Mouse (Mus musculus): ENCODE results near the gene Bex1. TPM values are rescaled to one million over a fixed set of nuclear protein-coding genes. Genes with fewer than 3 reads are reported as not detected.

Gene Bex1
- polyA plus RNA-seq, 1 experiment: 1.9 TPM

GRCm38 (mm10) chrX:136171189-136172117 is 43.9 kb downstream of the Bex1 start:
- H3K27ac ChIP-seq (ENCODE audit: control insufficient read depth, insufficient read depth, low read depth, low read length): peak overlapping the region; percentile 75
- H3K36me3 ChIP-seq (ENCODE audit: control insufficient read depth, insufficient read depth, low read length): no peaks in the 10 kb centered on the region
- TF ChIP-seq CTCF (IDR thresholded peaks at IDR 0.05; ENCODE audit: control insufficient read depth, insufficient read depth, insufficient replicate concordance, low read depth, low read length): no peak
- no peak for TF ChIP-seq POLR2A (IDR thresholded peaks at IDR 0.05; ENCODE audit: control insufficient read depth, low read depth, low read length)
- no peaks in the 10 kb centered on the region; the same call in none of the 2 replicates for H3K4me1 ChIP-seq (ENCODE audit: control insufficient read depth, insufficient read depth, low read length)
- peak overlapping the region; percentile 82 for H3K4me3 ChIP-seq (ENCODE audit: control insufficient read depth, low read depth, low read length)
- no peaks in the 10 kb centered on the region for H3K27me3 ChIP-seq (ENCODE audit: control insufficient read depth, insufficient read depth, low read length)

GRCm38 (mm10) chrX:136170625-136171024 is 44.7 kb downstream of the Bex1 start:
- Histone ChIP-seq H3K27me3 (ENCODE audit: control insufficient read depth, insufficient read depth, low read length) (no peaks in the 10 kb centered on the region), H3K27ac (ENCODE audit: control insufficient read depth, insufficient read depth, low read depth, low read length) (no peak overlapping the region), H3K4me3 (ENCODE audit: control insufficient read depth, low read depth, low read length) (no peak overlapping the region), H3K4me1 (ENCODE audit: control insufficient read depth, insufficient read depth, low read length) (no peaks in the 10 kb centered on the region; the same call in none of the 2 replicates), H3K36me3 (ENCODE audit: control insufficient read depth, insufficient read depth, low read length) (no peaks in the 10 kb centered on the region)
- TF ChIP-seq POLR2A (IDR thresholded peaks at IDR 0.05; ENCODE audit: control insufficient read depth, low read depth, low read length) (no peak), CTCF (IDR thresholded peaks at IDR 0.05; ENCODE audit: control insufficient read depth, insufficient read depth, insufficient replicate concordance, low read depth, low read length) (no peak)

Other genes with a start within 250 kb of the Bex1 start
- 4.9 and 7.1 TPM in 2 replicates for gene Arxes2, start 221.7 kb downstream of the Bex1 start, polyA plus RNA-seq (2012; rRNA removed)
- 0.33 and 0.38 TPM in 2 replicates for gene Arxes1, start 182.1 kb downstream of the Bex1 start, polyA plus RNA-seq (2012; rRNA removed)
- gene Bex2, start 147.3 kb downstream of the Bex1 start, polyA plus RNA-seq (2012; rRNA removed): 3.1 and 3.9 TPM in 2 replicates
- 42.6 and 67.8 TPM in 2 replicates for gene Nxf3, start 130.3 kb downstream of the Bex1 start, polyA plus RNA-seq (2012; rRNA removed)
- gene Bex4, start 76.5 kb downstream of the Bex1 start, polyA plus RNA-seq (2012; rRNA removed): 13.1 and 17.0 TPM in 2 replicates
- gene Tceal8, start 43.2 kb downstream of the Bex1 start, polyA plus RNA-seq (2012; rRNA removed): 3.8 and 4.2 TPM in 2 replicates
- gene Tceal5, start 11.6 kb downstream of the Bex1 start, polyA plus RNA-seq (2012; rRNA removed): not detected in 2 replicates
- gene Tceal7, start 734 bp downstream of the Bex1 start, polyA plus RNA-seq (2012; rRNA removed): not detected in 2 replicates
- 7.4 and 9.7 TPM in 2 replicates for gene Tceal9, start 29.6 kb upstream of the Bex1 start, polyA plus RNA-seq (2012; rRNA removed)
- gene Bex3, start 54.7 kb upstream of the Bex1 start, polyA plus RNA-seq (2012; rRNA removed): 16.1 and 16.4 TPM in 2 replicates